35 mouse cellular contexts compared by ENCODE assay signal in the genomic region with DNA sequence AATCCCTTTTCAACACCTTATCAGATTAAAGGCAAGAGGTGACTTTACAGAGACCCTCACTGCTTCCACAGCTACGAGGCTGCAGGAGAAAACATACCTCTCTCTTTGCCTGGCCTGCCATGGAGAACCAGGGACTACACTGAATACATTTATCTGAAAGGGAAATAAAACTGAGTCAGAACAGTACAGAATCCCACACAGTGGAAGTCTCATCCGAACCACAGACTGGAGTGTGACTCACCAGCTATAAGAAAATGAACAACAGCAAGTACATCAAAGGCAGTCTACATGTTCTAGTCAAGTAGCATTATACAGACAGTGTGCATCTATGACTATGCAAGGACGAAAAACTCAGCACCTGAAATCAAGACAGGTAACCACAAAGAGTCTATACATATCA. TPM values are rescaled to one million over a fixed set of nuclear protein-coding genes. Genes with fewer than 3 reads are reported as not detected.
DNase-seq lines count a peak whose midpoint lies in the region; ATAC-seq and TF ChIP-seq lines count a peak whose summit lies in the region.
"Had no signal": no experiment of that assay in that cellular context is flagged by ENCODE, and none has a peak within 500 bp of the region (broad histone marks: within the 10 kb centered on the region; RNA-seq: fewer than 3 reads in every experiment).

No protein-coding gene starts in this region.

- no peak overlapping the region for H3K4me2 ChIP-seq in neural tube, embryonic 15.5 days
- H3K4me2 ChIP-seq: embryonic facial prominence, embryonic 12.5 days; heart, embryonic 12.5 days; hindbrain, embryonic 13.5 days; limb, embryonic 15.5 days; liver, embryonic 13.5 days; midbrain, embryonic 12.5 days; neural tube, embryonic 12.5 days had no signal

- peak; percentile 51 for DNase-seq in right cerebral cortex, adult 18-20 months
- DNase-seq in right cerebral cortex, postnatal 10 days (ENCODE audit: low spot score in 2 of 2), result no peak
- peak; percentile 11 to 18 for DNase-seq in left cerebral cortex, postnatal 14 days (ENCODE audit: low spot score in 2 of 2)
- DNase-seq in cerebellum, adult 8-10 months, result no peak
- DNase-seq: adrenal gland, adult 2 months; adrenal gland, postnatal 36 days; cerebellum, adult 2 months; cerebellum, postnatal 25 days; gastrocnemius, adult 2 months; gastrocnemius, postnatal 36 days; heart, adult 18-20 months; heart, postnatal 4 days; kidney, adult 9 months; kidney, postnatal 10 days; layer of hippocampus, adult 9-11 months; liver, embryonic 13.5 days; lung, adult 18-20 months; lung, postnatal 4 days; thymus, postnatal 36 days had no signal

- intact Hi-C loops in left cerebral cortex, postnatal 14 days (cut with DNase I), result no loop called here

- peaks cover 4% of the 10 kb centered on the region; the same call in 1 of the 2 replicates for H3K4me1 ChIP-seq in cortical plate, adult 2 months (ENCODE audit: control insufficient read depth, insufficient read depth, low read length)
- no peaks in the 10 kb centered on the region for H3K4me1 ChIP-seq in neural tube, embryonic 15.5 days
- H3K4me1 ChIP-seq: embryonic facial prominence, embryonic 12.5 days; heart, embryonic 12.5 days; hindbrain, embryonic 13.5 days; limb, embryonic 10.5 days; limb, embryonic 15.5 days; liver, embryonic 13.5 days; megakaryocyte, embryonic 14.5 days; midbrain, embryonic 12.5 days; neural tube, embryonic 12.5 days had no signal

- ATAC-seq in neural tube, embryonic 15.5 days (ENCODE audit: low FRiP score), result no peak
- ATAC-seq: activated CD4-positive, CD25-positive, alpha-beta regulatory T cell, adult 4 months; forebrain, embryonic 14.5 days; intestine, embryonic 16.5 days; lung, postnatal 0 days had no signal

- peaks cover 10% of the 10 kb centered on the region; the same call in 1 of the 2 replicates for H3K36me3 ChIP-seq in neural tube, embryonic 15.5 days
- H3K36me3 ChIP-seq: embryonic facial prominence, embryonic 12.5 days; heart, embryonic 12.5 days; hindbrain, embryonic 13.5 days; limb, embryonic 15.5 days; liver, embryonic 13.5 days; midbrain, embryonic 12.5 days; neural tube, embryonic 12.5 days had no signal

- H3K27me3 ChIP-seq in neural tube, embryonic 15.5 days (replicated peaks), result no peaks in the 10 kb centered on the region
- H3K27me3 ChIP-seq: CH12.LX; embryonic facial prominence, embryonic 12.5 days; heart, embryonic 12.5 days; hindbrain, embryonic 13.5 days; limb, embryonic 15.5 days; liver, embryonic 13.5 days; megakaryocyte, embryonic 14.5 days; midbrain, embryonic 12.5 days; neural tube, embryonic 12.5 days had no signal

- no peak for TF ChIP-seq CTCF in cortical plate, adult 2 months (IDR thresholded peaks at IDR 0.05; ENCODE audit: extremely low read depth, insufficient read depth, low read length)

- H3K27ac ChIP-seq in cortical plate, adult 2 months (ENCODE audit: insufficient read depth, low read length), result peak overlapping the region; percentile 11; the same call in 1 of the 2 replicates
- no peak overlapping the region for H3K27ac ChIP-seq in neural tube, embryonic 15.5 days (replicated peaks)
- H3K27ac ChIP-seq: embryonic facial prominence, embryonic 12.5 days; gastrocnemius, adult 2 months; hindbrain, embryonic 13.5 days; limb, embryonic 10.5 days; limb, embryonic 15.5 days; liver, embryonic 13.5 days; midbrain, embryonic 12.5 days; neural tube, embryonic 12.5 days had no signal

- no peaks in the 10 kb centered on the region for H3K9me3 ChIP-seq in neural tube, embryonic 15.5 days (replicated peaks)
- H3K9me3 ChIP-seq: embryonic facial prominence, embryonic 12.5 days; heart, embryonic 12.5 days; hindbrain, embryonic 13.5 days; limb, embryonic 10.5 days; limb, embryonic 15.5 days; liver, embryonic 13.5 days; midbrain, embryonic 12.5 days; neural tube, embryonic 12.5 days had no signal

- TF ChIP-seq POLR2A in cortical plate, adult 2 months (IDR thresholded peaks at IDR 0.05; ENCODE audit: extremely low read depth, insufficient read depth, low read length), result no peak

- H3K9ac ChIP-seq in neural tube, embryonic 15.5 days (replicated peaks), result no peak overlapping the region
- H3K9ac ChIP-seq: embryonic facial prominence, embryonic 12.5 days; heart, embryonic 12.5 days; hindbrain, embryonic 13.5 days; limb, embryonic 15.5 days; liver, embryonic 13.5 days; midbrain, embryonic 12.5 days; neural tube, embryonic 12.5 days had no signal

- no peak overlapping the region for H3K4me3 ChIP-seq in cortical plate, adult 2 months (ENCODE audit: insufficient read depth, low read length)
- no peak overlapping the region for H3K4me3 ChIP-seq in neural tube, embryonic 15.5 days (replicated peaks)
- H3K4me3 ChIP-seq: embryonic facial prominence, embryonic 12.5 days; gastrocnemius, adult 2 months; heart, embryonic 12.5 days; hindbrain, embryonic 13.5 days; limb, embryonic 10.5 days; limb, embryonic 15.5 days; liver, embryonic 13.5 days; megakaryocyte, embryonic 14.5 days; midbrain, embryonic 12.5 days; myocyte; neural tube, embryonic 12.5 days had no signal

- 90% methylated on average over 3 of the region's 3 CpGs for WGBS in neural tube, embryonic 15.5 days

RNA-seq across cellular contexts. Expression of a gene that starts 46.1 kb away (rescaled TPM):
- polyA plus RNA-seq in cortical plate, adult 2 months (2012; rRNA removed), result 139 and 142 TPM in 2 replicates
- 100 to 1,000 TPM; 181 TPM for total RNA-seq in left cerebral cortex, postnatal 14 days (2021)
- 54.8 and 55.1 TPM in 2 replicates for polyA plus RNA-seq in neural tube, embryonic 15.5 days (2015; fragmentation: Nextera tagmentation; extraction: Ambion mirVana)
- total RNA-seq: CH12.LX had no signal
- polyA plus RNA-seq: activated CD4-positive, CD25-positive, alpha-beta regulatory T cell, adult 4 months had no signal

Comparison
In these comparisons a context has a peak if more than half of its experiments do, and no peak if none do; other contexts are left out.
1. DNase-seq: peak in right cerebral cortex, adult 18-20 months (single experiment) and left cerebral cortex, postnatal 14 days (2 of 2); none in right cerebral cortex, postnatal 10 days (0 of 2) and cerebellum, adult 8-10 months (single experiment).